Mouse (Mus musculus): ENCODE measurements around the gene Elf4.

GRCm38 (mm10) chrX:48410388-48410776 lies 52.5 kb downstream of the Elf4 start:
- TF ChIP-seq GATA1 (IDR thresholded peaks at IDR 0.05; ENCODE audit: borderline replicate concordance, low read length) (no peak), FLI1 (IDR thresholded peaks at IDR 0.05; ENCODE audit: low read length) (no peak)

Measured in megakaryocyte, embryonic 14.5 days (primary cell).